Mouse (Mus musculus) liver, adult 2 months (tissue): Measurements from ENCODE around the gene Ddr2. TPM values are rescaled to one million over a fixed set of nuclear protein-coding genes. Genes with fewer than 3 reads are reported as not detected.

ENCODE experiments used
- DNase-seq: peaks from one replicate; pipeline ENCODE4 v3.0.0-alpha.2; 2011; ENCODE audit warnings: low read depth, low spot score; ENCODE audit errors: extremely low read depth
- H3K27ac ChIP-seq: fragments of 200-500 bp; replicated peaks from 2 replicates; pipeline ENCODE4 v1.5.1; 2012; ENCODE audit warnings: low read depth, mild to moderate bottlenecking, control low read depth, inconsistent platforms, low read length; ENCODE audit not compliant: insufficient read depth
- H3K27me3 ChIP-seq: fragments of 200-500 bp; 2 replicates; pipeline ENCODE4 v1.6.1; 2012; ENCODE audit warnings: mild to moderate bottlenecking, moderate library complexity, low read length, inconsistent platforms; ENCODE audit not compliant: control insufficient read depth, insufficient read depth
- H3K36me3 ChIP-seq: fragments of 200-500 bp; 2 replicates; pipeline ENCODE4 v1.6.1; 2012; ENCODE audit warnings: low read length, inconsistent platforms; ENCODE audit not compliant: control insufficient read depth, insufficient read depth
- H3K4me1 ChIP-seq: fragments of 200-500 bp; 2 replicates; pipeline ENCODE4 v1.6.1; 2011; ENCODE audit warnings: low read length; ENCODE audit not compliant: control insufficient read depth, insufficient read depth
- H3K4me3 ChIP-seq: fragments of 200-500 bp; 2 replicates; pipeline ENCODE4 v1.5.1; 2011; ENCODE audit warnings: low read depth, mild to moderate bottlenecking, control low read depth, low read length, moderate library complexity; ENCODE audit not compliant: insufficient read depth
- H3K79me2 ChIP-seq: fragments of 200-500 bp; 2 replicates; pipeline ENCODE4 v1.6.1; 2012; ENCODE audit warnings: inconsistent platforms, mild to moderate bottlenecking, low read length, moderate library complexity; ENCODE audit not compliant: control insufficient read depth, insufficient read depth
- H3K9ac ChIP-seq: fragments of 200-500 bp; 2 replicates; pipeline ENCODE4 v1.6.1; 2012; ENCODE audit warnings: low read depth, mild to moderate bottlenecking, control low read depth, inconsistent platforms, low read length
- CTCF ChIP-seq: fragments of 200-500 bp; IDR thresholded peaks from 2 replicates; pipeline ENCODE4 v1.5.1; 2011; ENCODE audit warnings: low read depth, low read length, control low read depth
- POLR2A ChIP-seq: fragments of 200-500 bp; IDR thresholded peaks from 2 replicates; pipeline ENCODE4 v1.6.1; 2011; ENCODE audit warnings: low read length, control low read depth; ENCODE audit not compliant: insufficient read depth; ENCODE audit errors: extremely low read depth
- WGBS: fragments of 180-500 bp; shearing (Covaris S2); methylation state at CpG from one replicate; pipeline ENCODE4 v1.1.7; 2018; 5-methylcytosine and 5-hydroxymethylcytosine counted together
- polyA plus RNA-seq: library from polyadenylated mRNA; depleted of rRNA; stranded (reverse); fragments of >200 nt; gene quantifications from 2 replicates; pipeline ENCODE4 v1.2.3, GENCODE M21; 2012; rRNA removed
- total RNA-seq: library from RNA; depleted of rRNA; stranded (reverse); fragments of >200 nt; gene quantifications from 2 replicates; pipeline ENCODE4 v1.2.3, GENCODE M21; 2014; rRNA removed

The Ddr2 gene
- total and polyA plus RNA-seq, 2 experiments = 1.4 to 3.0 TPM

GRCm38 (mm10) chr1:169934005-169934725 lies 176.4 kb downstream of the Ddr2 start:
- Histone ChIP-seq H3K4me1 (no peaks in the 10 kb centered on the region; the same call in 1 of the 2 replicates), H3K36me3 (no peaks in the 10 kb centered on the region), H3K79me2 (no peaks in the 10 kb centered on the region), H3K27ac (no peak overlapping the region), H3K4me3 (no peak overlapping the region), H3K9ac (no peak overlapping the region), H3K27me3 (no peaks in the 10 kb centered on the region)
- WGBS = 45% methylated on average over 16 of the region's 16 CpGs
- TF ChIP-seq POLR2A (no peak), CTCF (peak; percentile 34)
- DNase-seq = peak; percentile 49

DNA sequence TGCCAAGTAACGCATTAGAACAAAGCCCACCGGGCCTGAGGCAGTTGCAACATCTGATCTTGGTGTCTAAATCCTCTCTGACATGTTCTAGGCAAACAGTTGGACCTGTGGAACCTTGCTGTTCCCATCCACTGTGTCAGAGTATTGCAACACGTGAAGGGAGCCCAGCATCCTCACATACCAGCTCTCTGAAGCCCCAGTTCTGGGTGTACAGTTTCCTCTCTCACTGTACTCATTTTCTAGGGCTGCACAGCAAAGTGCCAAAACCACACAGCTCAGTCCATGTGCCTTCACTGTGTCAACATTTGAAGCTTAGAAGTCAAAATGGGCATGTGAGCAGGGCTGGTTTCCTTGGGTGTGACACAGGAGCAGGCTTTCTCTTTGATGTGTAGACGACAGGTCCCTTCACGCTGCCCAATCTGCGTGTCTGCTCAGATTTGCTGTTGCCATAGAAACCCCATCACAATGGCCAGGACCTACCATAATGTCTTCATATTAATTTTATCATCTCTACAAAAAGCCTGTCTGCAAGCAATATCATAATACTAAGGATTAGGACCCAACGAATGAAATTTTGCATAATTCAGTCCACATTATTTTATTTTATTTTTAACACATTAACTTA lies 178.3 kb downstream of the Ddr2 start:
- H3K4me1 ChIP-seq = no peaks in the 10 kb centered on the region; the same call in 1 of the 2 replicates
- DNase-seq = no peak
- TF ChIP-seq POLR2A = no peak
- no peak for TF ChIP-seq CTCF
- no peaks in the 10 kb centered on the region for H3K79me2 ChIP-seq
- WGBS = 51% methylated on average over 7 of the region's 7 CpGs
- no peak overlapping the region for H3K4me3 ChIP-seq
- H3K36me3 ChIP-seq = no peaks in the 10 kb centered on the region
- no peaks in the 10 kb centered on the region for H3K27me3 ChIP-seq
- H3K27ac ChIP-seq = no peak overlapping the region
- no peak overlapping the region for H3K9ac ChIP-seq

DNA sequence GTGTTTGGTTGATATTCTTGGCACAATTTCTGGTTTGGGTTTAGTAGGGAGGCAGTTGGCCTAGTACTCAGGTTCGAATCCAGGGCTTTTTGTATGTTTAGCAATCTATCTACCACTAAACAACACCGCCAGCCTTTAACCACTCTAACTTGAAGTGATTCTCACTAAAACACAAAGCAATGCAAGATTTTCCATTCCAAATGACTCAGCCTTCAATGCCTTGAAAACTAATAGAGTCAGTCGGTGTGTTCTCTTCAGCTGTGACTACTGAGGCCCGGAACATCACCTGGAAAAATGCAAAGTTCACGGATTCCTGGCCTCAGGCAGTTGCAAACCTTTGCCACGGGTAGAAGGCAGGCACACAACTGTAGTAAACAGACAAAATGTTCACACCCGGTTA lies 178.9 kb downstream of the Ddr2 start:
- no peaks in the 10 kb centered on the region for H3K36me3 ChIP-seq
- DNase-seq = no peak
- H3K79me2 ChIP-seq = no peaks in the 10 kb centered on the region
- no peaks in the 10 kb centered on the region; the same call in 1 of the 2 replicates for H3K4me1 ChIP-seq
- H3K9ac ChIP-seq = no peak overlapping the region
- H3K4me3 ChIP-seq = no peak overlapping the region
- WGBS = 56% methylated on average over 7 of the region's 7 CpGs
- no peak overlapping the region for H3K27ac ChIP-seq
- TF ChIP-seq CTCF = no peak
- no peak for TF ChIP-seq POLR2A
- H3K27me3 ChIP-seq = no peaks in the 10 kb centered on the region

- H3K4me1 ChIP-seq = no peaks in the 10 kb centered on the region
- no peaks in the 10 kb centered on the region for H3K79me2 ChIP-seq
- no peak within 1 kb of the TSS for H3K27ac ChIP-seq
- no peaks in the 10 kb centered on the region for H3K27me3 ChIP-seq
- DNase-seq = no peak
- no peaks in the 10 kb centered on the region for H3K36me3 ChIP-seq
- TF ChIP-seq POLR2A (no peak), CTCF (no peak)
- no peak within 1 kb of the TSS for H3K9ac ChIP-seq
- H3K4me3 ChIP-seq = no peak within 1 kb of the TSS
- whole genome bisulfite sequencing = 36% methylated on average over 12 of the region's 12 CpGs
Observed at GRCm38 (mm10) chr1:169928454-169928971, 182.0 kb downstream of the Ddr2 start, which contains the start of gene Ccdc190. Gene Ccdc190 (plus strand): TSS chr1:169928648.

DNA sequence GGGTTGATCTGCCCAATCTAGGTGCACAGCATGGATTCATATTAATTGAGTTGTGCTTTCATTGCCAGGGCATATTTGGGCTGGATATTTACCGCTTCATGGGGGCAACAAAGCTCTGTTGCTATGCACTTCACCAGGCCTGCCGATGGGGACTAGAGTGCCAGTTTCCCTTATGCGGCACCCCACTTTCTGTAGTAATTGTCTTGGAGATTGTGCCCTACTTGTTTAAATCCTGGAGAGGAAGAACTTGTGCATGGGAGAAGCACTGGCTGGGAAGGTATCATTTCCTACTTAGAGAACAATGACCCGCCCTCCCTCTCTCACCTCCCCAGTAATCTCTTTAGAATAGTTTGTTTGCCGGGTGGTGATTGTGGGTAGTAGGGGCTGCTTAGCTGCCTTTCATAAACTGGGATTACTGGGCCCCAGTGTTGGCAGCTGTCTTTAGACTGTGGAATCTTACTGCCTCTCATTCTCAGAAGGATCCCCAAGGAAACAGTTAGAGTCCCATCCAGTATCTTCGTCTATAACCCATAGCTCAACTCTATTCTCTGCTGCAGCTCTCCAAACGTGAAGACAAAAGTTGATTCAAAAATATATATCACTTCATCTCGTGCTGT lies 182.7 kb downstream of the Ddr2 start:
- no peak overlapping the region for H3K4me3 ChIP-seq
- H3K9ac ChIP-seq = no peak overlapping the region
- H3K27ac ChIP-seq = no peak overlapping the region
- WGBS = 69% methylated on average over 8 of the region's 8 CpGs
- no peak for TF ChIP-seq POLR2A
- no peak for TF ChIP-seq CTCF
- H3K4me1 ChIP-seq = no peaks in the 10 kb centered on the region
- H3K79me2 ChIP-seq = no peaks in the 10 kb centered on the region
- H3K36me3 ChIP-seq = no peaks in the 10 kb centered on the region
- no peak for DNase-seq
- no peaks in the 10 kb centered on the region for H3K27me3 ChIP-seq

DNA sequence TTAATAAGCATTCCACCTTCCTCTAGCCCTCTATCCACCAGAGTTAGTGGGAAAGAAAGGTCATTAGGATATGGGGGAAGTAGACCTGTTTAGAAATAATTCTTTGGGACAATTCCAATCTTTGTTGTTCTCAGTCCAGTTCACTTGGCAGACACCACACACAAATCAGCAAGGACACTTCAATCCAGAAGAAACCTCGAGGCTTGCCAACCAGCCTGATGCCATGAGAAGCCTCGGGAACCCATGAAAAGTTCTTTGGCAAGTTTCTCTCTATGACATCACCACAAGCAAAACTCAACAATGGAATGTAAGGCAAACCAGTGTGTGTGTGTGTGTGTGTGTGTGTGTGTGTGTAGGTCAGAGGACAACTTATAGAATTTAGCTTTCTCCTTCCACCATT lies 186.0 kb downstream of the Ddr2 start:
- no peak for DNase-seq
- Histone ChIP-seq H3K79me2 (no peaks in the 10 kb centered on the region), H3K27ac (no peak overlapping the region), H3K9ac (no peak overlapping the region), H3K36me3 (no peaks in the 10 kb centered on the region), H3K4me1 (peaks cover 4% of the 10 kb centered on the region), H3K4me3 (no peak overlapping the region), H3K27me3 (no peaks in the 10 kb centered on the region)
- 33% methylated on average over 2 of the region's 2 CpGs for WGBS
- TF ChIP-seq POLR2A = no peak
- TF ChIP-seq CTCF = no peak

Other genes with a start within 250 kb of the Ddr2 start
- not detected in 2 replicates for gene Ccdc190, start 182.1 kb downstream of the Ddr2 start, total RNA-seq
- gene Ccdc190, start 182.1 kb downstream of the Ddr2 start, polyA plus RNA-seq = not detected in 2 replicates
- 34.8 and 41.3 TPM in 2 replicates for gene Hsd17b7, start 141.5 kb downstream of the Ddr2 start, total RNA-seq
- 22.1 and 24.7 TPM in 2 replicates for gene Hsd17b7, start 141.5 kb downstream of the Ddr2 start, polyA plus RNA-seq
- gene Uap1, start 64.2 kb upstream of the Ddr2 start, total RNA-seq = 22.6 and 23.6 TPM in 2 replicates
- gene Uap1, start 64.2 kb upstream of the Ddr2 start, polyA plus RNA-seq = 14.3 and 15.9 TPM in 2 replicates
- 25.4 and 26.7 TPM in 2 replicates for gene Uhmk1, start 104.6 kb upstream of the Ddr2 start, total RNA-seq
- gene Uhmk1, start 104.6 kb upstream of the Ddr2 start, polyA plus RNA-seq = 7.5 and 8.7 TPM in 2 replicates
- not detected in 2 replicates for gene Sh2d1b2, start 122.0 kb upstream of the Ddr2 start, total RNA-seq
- not detected in 2 replicates for gene Sh2d1b2, start 122.0 kb upstream of the Ddr2 start, polyA plus RNA-seq
- gene Sh2d1b1, start 166.6 kb upstream of the Ddr2 start, total RNA-seq = not detected in 2 replicates
- 0.06 TPM in 1 of 2 replicates, not detected in the other for gene Sh2d1b1, start 166.6 kb upstream of the Ddr2 start, polyA plus RNA-seq
- gene Gm7694, start 195.6 kb upstream of the Ddr2 start, total RNA-seq = 1.0 and 1.2 TPM in 2 replicates
- 2.6 and 2.9 TPM in 2 replicates for gene Gm7694, start 195.6 kb upstream of the Ddr2 start, polyA plus RNA-seq
- gene Spata46, start 198.0 kb upstream of the Ddr2 start, total RNA-seq = not detected in 2 replicates
- not detected in 2 replicates for gene Spata46, start 198.0 kb upstream of the Ddr2 start, polyA plus RNA-seq